Mouse (Mus musculus) testis, adult 2 months (tissue): ENCODE data around the gene 9330161L09Rik.

Experiments used
- CTCF ChIP-seq: fragments of 200-500 bp; IDR thresholded peaks from 2 replicates; pipeline ENCODE4 v1.5.1; 2012; ENCODE audit warnings: low read depth, mild to moderate bottlenecking, inconsistent platforms, low read length, moderate library complexity; ENCODE audit not compliant: control insufficient read depth, insufficient read depth, insufficient replicate concordance
- POLR2A ChIP-seq: fragments of 200-500 bp; IDR thresholded peaks from 2 replicates; pipeline ENCODE4 v1.6.1; 2012; ENCODE audit warnings: low read depth, mild to moderate bottlenecking, inconsistent platforms, low read length, moderate library complexity; ENCODE audit not compliant: control insufficient read depth

DNA sequence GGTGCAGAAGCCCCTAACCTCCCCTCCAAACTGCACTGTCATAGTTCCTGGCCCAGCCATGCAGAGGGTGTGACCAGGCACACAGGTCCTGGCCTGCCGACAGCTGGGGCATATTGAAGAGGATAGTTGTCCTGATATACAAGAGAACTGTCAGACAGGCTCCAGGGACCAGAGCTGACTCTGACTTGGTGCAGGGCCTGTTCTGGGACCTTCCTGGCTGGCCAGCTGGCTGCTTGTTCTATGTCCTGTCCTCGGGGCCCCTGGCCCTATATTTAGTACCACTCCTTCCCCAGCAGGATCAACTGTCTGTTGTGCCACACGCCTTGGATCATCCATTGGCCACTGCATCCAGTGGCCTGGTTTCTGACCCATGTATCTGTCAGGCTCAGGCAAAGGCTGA lies 45.3 kb downstream of the 9330161L09Rik start:
- TF ChIP-seq POLR2A (no peak), CTCF (no peak)
